Mouse (Mus musculus): ENCODE data around the gene Dennd1a. TPM values are rescaled to one million over a fixed set of nuclear protein-coding genes. Genes with fewer than 3 reads are reported as not detected.

Gene Dennd1a
- total RNA-seq, 2 experiments from 2014 or later, result 28.4 to 28.5 TPM

DNA sequence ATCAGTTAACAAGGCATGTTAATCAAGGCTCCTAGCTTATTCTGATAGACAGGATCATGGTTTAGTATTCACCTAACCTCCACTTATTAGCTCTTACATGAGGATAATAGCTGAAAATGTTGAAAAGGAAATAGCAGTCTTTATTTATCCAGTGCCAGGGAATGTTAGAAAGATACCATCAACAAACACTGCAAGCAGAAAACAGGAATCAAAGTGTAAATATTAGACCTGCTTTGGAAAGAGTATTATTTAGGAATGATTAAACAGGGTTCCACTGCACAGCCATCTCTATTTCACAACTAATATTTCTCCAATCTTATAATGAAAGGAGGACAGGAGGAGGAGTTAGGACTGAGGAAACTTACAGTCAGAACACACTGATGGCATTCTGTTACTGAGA, 142.4 kb downstream of the Dennd1a start:
- no peak overlapping the region for H3K4me3 ChIP-seq
- intact Hi-C loops (cut with DNase I), result no loop called here
- no peak for DNase-seq

DNA sequence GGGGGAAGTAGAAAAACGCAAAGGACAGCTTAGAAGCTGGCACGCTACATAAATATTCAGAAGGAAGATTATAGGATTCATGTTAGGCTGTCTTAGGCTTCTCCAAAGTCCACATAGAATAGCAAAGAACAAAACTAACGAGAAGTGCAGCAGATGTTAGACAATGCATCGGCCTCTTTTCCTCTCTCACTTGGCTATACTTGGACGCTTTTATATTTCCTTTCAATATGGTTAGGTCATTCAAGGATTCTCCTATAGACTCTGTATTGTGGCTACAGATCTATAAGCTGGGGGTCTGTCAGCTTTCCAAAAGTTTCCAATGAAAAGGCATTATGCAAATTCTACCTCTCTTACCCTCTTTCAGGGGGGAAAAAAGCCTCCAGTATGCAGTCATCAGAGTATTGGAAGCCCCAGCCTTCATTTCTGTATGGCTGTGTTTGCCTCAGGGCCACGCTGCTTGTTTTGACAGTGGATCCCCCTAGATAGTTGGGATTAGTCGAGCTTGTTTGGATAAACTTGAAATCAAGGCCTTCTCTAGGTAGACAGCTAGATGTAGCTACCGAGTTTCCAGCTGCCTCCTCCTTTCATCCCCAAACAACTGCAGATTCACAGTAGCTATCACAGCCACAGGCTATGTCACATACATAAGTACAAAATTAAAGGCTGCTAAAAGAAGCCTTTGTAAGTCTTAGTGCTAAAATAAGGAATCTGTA, 143.0 kb downstream of the Dennd1a start:
- Histone ChIP-seq H3K27ac (no peak overlapping the region), H3K4me3 (no peak overlapping the region)
- DNase-seq, result no peak
- no peak for TF ChIP-seq CTCF (IDR thresholded peaks at IDR 0.05)
- intact Hi-C loops (cut with DNase I), result no loop called here

More for the DNA sequence above, 142.4 kb downstream of the Dennd1a start:
- TF ChIP-seq CTCF (IDR thresholded peaks at IDR 0.05), result no peak
- H3K27ac ChIP-seq, result no peak overlapping the region

DNA sequence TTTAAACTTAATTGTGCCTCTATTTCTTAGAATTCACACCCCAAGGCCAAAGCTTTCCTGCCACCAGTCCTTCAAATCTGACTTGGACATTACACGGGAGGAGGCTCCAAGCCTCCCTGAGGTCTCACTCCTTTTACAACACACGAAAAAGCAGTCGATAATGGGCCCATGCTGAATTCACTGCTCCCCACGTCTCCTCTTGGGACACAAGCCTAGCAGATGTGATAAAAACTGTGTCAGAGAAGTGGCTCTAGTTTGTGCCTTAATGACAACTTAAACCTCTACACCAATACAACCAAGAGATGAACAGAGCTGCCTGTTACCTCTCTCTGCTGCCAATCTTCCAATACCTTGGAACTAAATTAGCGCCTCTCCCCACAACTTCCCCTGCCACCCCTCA, 144.3 kb downstream of the Dennd1a start:
- Histone ChIP-seq H3K4me3 (no peak overlapping the region), H3K27ac (no peak overlapping the region)
- no peak for DNase-seq
- intact Hi-C loops (cut with DNase I), result no loop called here
- no peak for TF ChIP-seq CTCF (IDR thresholded peaks at IDR 0.05)

DNA sequence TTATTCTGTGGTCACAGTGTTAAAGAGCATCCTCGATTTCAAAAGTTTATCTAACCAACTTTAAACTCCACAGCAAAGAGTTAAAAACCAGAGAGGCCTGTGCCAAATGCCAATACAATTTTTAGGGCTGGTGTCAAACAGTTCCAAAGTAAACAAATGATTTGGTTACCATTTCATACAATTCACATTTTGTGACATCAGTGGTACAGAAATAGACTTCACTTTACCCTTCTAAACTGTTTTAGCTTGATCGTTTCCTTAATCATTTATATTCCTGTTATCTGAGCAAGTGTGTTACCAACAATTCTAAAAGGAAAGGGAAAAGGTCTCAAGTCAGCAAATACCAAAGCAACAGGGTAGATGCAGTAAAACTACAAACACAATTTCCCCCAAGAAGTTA, 145.0 kb downstream of the Dennd1a start:
- Histone ChIP-seq H3K4me3 (no peak overlapping the region), H3K27ac (no peak overlapping the region)
- intact Hi-C loops (cut with DNase I), result no loop called here
- no peak for TF ChIP-seq CTCF (IDR thresholded peaks at IDR 0.05)
- DNase-seq, result no peak

DNA sequence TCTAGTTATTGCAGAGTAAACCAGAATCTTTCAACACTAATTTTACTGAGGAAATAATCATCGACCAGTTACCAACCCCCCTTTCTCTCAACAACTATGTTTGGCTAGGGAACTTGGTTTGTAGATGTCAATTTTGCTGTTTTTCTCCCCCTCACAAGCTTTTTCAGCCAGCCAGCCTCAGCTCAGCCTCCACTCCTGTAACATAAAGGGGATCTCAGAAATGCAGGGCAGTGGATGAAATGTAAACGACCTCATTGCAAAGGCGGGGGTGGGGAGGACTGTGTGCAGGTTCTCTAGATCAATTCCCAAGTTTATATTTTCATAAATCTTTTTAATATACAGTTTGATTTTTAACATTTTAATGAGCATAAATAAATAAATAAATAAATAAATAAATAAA, 147.7 kb downstream of the Dennd1a start:
- intact Hi-C loops (cut with DNase I), result no loop called here
- Histone ChIP-seq H3K4me3 (no peak overlapping the region), H3K27ac (no peak overlapping the region)
- TF ChIP-seq CTCF (IDR thresholded peaks at IDR 0.05), result no peak
- DNase-seq, result no peak

DNA sequence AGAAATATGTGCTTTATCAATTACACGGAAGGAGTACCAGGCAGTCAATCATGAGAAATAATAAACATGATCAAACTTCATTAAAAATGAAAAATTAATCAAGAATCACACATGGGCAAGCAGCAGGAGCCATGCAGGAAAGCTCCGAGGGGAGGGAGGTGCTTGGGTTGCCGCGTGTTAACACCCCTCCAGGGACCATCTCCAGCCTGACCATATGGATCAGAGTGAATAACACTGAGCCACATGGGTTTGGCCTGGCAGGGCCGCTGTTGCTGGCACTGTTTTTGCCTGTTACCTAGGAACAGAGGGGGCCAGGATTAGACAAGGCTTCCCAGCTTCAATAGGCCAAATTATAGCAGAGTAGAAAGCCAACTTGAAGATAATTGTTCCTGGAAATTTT, 150.1 kb downstream of the Dennd1a start:
- TF ChIP-seq CTCF (IDR thresholded peaks at IDR 0.05), result no peak
- Histone ChIP-seq H3K27ac (no peak overlapping the region), H3K4me3 (no peak overlapping the region)
- no peak for DNase-seq
- intact Hi-C loops (cut with DNase I), result no loop called here

DNA sequence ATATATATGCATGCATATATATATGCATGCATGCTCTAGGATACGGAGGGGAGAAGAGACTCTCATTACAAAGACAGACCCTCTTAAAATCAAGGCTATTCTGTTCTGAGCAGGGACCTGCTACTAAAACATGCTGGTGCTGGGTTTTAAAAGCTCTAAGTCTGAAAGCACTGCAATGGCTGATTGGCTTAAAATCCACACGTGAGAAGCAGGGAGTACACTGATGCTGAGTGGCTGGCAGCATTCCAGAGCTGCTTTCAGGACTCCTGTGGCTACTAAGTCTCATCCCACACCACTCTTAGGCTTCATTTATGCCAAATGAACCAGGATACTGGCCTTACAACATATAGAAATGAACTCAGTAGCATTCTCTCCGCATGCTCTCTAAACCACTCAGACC, 151.8 kb downstream of the Dennd1a start:
- no peak for TF ChIP-seq CTCF (IDR thresholded peaks at IDR 0.05)
- no peak overlapping the region for H3K27ac ChIP-seq
- no peak for DNase-seq
- intact Hi-C loops (cut with DNase I), result no loop called here
- H3K4me3 ChIP-seq, result no peak overlapping the region

DNA sequence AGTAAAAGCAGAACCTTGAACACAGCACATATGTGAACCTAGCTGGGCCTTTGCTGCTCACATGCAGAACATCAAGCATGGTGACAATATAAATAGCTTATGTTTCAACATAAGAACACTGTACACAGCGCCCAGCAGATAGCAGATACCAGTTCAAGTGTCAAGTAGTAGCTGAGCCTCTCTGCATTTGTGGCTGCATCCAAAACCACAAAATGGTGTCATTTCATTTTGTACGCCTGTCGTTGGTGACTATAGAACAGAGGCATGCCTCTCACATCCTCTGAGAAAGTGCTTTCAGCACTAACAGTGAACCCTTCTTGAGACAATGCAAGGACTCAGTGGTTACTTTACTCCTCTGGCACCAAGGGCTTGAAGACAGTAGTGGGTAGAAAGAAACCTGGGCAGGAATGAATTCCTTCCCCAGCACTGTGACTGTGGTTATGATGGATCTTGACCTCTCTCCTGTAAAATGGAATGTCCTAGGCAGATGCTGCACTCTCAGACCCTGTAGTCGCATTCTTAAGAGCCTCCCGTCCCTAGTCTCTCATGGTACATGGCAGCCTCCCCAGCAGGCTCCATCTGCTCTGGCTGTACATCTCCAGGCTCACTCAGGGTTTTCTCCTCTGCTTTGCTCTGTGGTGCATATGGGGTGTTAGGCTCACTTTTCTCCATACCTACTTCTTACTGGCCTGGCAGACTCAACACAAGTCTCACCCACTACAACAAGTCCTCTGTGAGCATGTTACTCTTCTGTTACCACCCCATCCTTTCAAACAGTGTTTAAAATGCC, 154.0 kb downstream of the Dennd1a start:
- intact Hi-C loops (cut with DNase I), result no loop called here
- Histone ChIP-seq H3K4me3 (no peak overlapping the region), H3K27ac (no peak overlapping the region)
- TF ChIP-seq CTCF (IDR thresholded peaks at IDR 0.05), result no peak
- no peak for DNase-seq

DNA sequence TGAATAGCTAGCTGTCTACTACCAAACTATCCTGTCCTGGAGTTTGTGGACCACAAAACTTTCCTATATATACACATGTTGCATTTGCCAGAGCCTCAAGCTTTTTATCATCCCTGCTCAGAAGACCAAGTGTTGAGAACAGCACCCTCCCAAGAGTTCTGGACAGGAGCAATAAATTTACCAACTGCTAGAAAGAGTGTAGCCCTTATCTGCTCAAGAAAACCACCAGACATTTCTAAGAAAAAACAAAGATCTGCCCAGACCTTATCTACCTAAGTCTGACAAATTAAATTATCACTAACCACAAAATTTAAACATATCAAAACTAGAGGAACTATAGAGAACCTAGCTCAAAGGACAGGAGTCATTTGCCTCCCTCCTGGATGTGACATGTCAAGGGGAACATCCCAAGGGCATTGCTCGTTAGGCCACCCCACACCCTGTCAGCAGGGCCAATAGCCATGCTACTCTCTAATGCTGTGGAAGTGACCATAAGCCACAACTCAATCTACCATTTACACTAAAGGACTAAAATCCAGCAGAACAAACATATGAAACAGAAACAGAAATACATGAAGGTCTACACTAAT, 154.9 kb downstream of the Dennd1a start:
- intact Hi-C loops (cut with DNase I), result no loop called here
- no peak for TF ChIP-seq CTCF (IDR thresholded peaks at IDR 0.05)

DNA sequence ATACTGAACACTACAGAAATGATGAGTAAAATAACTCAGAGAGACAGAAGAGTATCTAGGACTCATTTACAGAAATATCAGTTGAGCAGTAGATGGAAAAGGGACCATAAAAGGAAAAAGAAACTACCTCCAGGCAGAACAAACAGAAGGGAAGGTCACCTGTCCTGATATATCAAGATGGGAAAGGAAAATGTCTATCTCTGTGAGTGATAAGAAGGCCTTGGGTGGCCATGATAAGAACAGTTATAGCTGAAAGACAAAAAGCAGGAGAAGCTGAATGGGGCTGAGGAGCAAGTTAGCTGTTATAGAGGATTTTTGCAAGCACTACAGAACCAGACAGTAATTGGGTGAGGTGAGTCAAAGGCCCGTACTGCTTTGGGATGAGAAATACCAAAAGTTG, 155.7 kb downstream of the Dennd1a start:
- H3K4me3 ChIP-seq, result no peak overlapping the region
- no peak overlapping the region for H3K27ac ChIP-seq
- intact Hi-C loops (cut with DNase I), result no loop called here
- no peak for TF ChIP-seq CTCF (IDR thresholded peaks at IDR 0.05)
- DNase-seq, result no peak

More for the DNA sequence above, 154.9 kb downstream of the Dennd1a start:
- Histone ChIP-seq H3K27ac (no peak overlapping the region), H3K4me3 (no peak overlapping the region)
- no peak for DNase-seq

DNA sequence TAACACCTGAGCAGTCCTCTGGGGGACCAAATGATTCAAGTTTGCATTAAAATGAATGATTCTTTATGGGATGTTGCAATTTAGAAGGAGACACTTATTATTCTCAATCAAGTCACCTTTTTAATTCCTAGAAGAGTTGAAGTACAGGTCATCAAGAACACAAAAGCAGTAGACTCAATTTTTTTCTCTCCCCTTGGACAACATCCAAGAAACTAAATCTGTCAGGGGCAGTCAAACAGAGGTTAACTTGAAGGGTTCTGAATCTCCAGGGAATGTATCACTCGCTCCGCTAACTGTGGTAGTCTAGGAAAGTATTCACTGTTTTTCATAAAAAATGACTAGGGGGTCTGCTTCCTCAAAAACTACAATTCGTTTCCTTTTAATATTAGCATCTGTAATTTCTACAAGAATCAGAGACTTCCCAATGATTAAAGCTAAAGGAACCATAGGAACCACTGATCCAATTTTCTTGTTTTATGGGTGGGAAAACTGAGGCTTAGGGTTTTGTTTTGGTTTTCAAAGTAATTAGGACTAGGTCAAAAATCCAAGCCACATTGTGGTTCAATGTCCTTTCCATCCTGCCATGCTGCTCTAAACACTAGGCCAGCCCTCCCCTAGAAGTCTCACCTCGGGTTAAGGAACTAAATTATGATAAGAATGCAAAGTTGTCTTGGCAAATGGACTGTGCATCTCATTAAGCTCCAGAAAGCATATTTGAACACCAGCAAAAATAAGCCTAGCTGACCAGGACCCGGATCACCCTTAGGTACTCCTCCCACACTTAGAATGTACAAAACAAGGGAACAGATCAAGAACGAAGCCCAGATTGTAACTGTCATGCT, 157.0 kb downstream of the Dennd1a start:
- intact Hi-C loops (cut with DNase I), result no loop called here
- DNase-seq, result no peak
- Histone ChIP-seq H3K4me3 (no peak overlapping the region), H3K27ac (no peak overlapping the region)
- no peak for TF ChIP-seq CTCF (IDR thresholded peaks at IDR 0.05)

DNA sequence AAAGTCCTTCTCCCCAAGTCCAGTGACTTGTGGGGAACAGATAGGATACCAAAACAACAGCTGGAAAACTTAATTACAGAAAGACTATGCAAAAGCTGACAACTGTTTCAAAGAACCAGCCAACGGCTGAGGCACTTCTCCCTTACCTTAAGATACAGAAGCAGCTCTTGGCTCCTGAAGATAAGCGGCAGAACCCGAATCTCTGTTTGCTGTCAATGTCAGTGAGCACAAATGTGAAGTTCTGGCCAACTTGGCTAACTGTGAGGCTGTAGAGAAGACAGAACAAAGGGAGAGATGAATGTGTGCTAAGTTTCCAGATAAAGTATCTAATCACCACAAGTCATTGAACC, 160.8 kb downstream of the Dennd1a start:
- no peak for DNase-seq
- no peak for TF ChIP-seq CTCF (IDR thresholded peaks at IDR 0.05)
- Histone ChIP-seq H3K4me3 (no peak overlapping the region), H3K27ac (no peak overlapping the region)
- intact Hi-C loops (cut with DNase I), result no loop called here
